Mouse (Mus musculus) neural tube, embryonic 13.5 days (tissue): ENCODE results near the gene Rab22a. TPM values are rescaled to one million over a fixed set of nuclear protein-coding genes. Genes with fewer than 3 reads are reported as not detected.

Experiments
- ATAC-seq: fragments of 200-750 bp; cut with Nextera tagmentation; 2 replicates; pipeline ENCODE4 v1.8.0; 2017; ENCODE audit warnings: low read depth, mild to moderate bottlenecking, moderate TSS enrichment, moderate library complexity
- H3K27ac ChIP-seq: fragments of 300-500 bp; sonication (generic); replicated peaks from 2 replicates; pipeline ENCODE4 v1.5.1; 2015; ENCODE audit warnings: moderate library complexity, mild to moderate bottlenecking, inconsistent platforms
- H3K27me3 ChIP-seq: fragments of 300-500 bp; sonication (generic); 2 replicates; pipeline ENCODE4 v1.6.1; 2015; ENCODE audit warnings: mild to moderate bottlenecking, inconsistent platforms
- H3K36me3 ChIP-seq: fragments of 300-500 bp; sonication (generic); 2 replicates; pipeline ENCODE4 v1.6.1; 2015; ENCODE audit warnings: mild to moderate bottlenecking, inconsistent platforms
- H3K4me1 ChIP-seq: fragments of 300-500 bp; sonication (generic); replicated peaks from 2 replicates; pipeline ENCODE4 v1.6.1; 2015; ENCODE audit warnings: inconsistent platforms
- H3K4me2 ChIP-seq: fragments of 300-500 bp; sonication (generic); 2 replicates; pipeline ENCODE4 v1.6.1; 2015; ENCODE audit warnings: inconsistent platforms, mild to moderate bottlenecking, moderate library complexity
- H3K4me3 ChIP-seq: fragments of 300-500 bp; sonication (generic); 2 replicates; pipeline ENCODE4 v1.5.1; 2015; ENCODE audit warnings: mild to moderate bottlenecking, inconsistent platforms
- H3K9ac ChIP-seq: fragments of 300-500 bp; sonication (generic); 2 replicates; pipeline ENCODE4 v1.6.1; 2015; ENCODE audit warnings: moderate library complexity, mild to moderate bottlenecking, inconsistent platforms
- H3K9me3 ChIP-seq: fragments of 300-500 bp; sonication (generic); 2 replicates; pipeline ENCODE4 v1.6.1; 2016; ENCODE audit warnings: inconsistent platforms
- WGBS: fragments of 180-500 bp; shearing (Covaris S2); methylation state at CpG from one replicate; pipeline ENCODE4 v1.1.7; 2015; 5-methylcytosine and 5-hydroxymethylcytosine counted together
- polyA plus RNA-seq: library from polyadenylated mRNA; unstranded; fragments of >200 nt; fragmentation: Nextera tagmentation; extraction: Ambion mirVana; gene quantifications from 2 replicates; pipeline ENCODE4 v1.2.1, GENCODE M21; 2015

Gene Rab22a
- polyA plus RNA-seq, 1 experiment from 2014 or later: 36.4 TPM

GRCm38 (mm10) chr2:173725819-173726218 is 66.3 kb downstream of the Rab22a start:
- ATAC-seq: no peak
- Histone ChIP-seq H3K9me3 (no peaks in the 10 kb centered on the region), H3K9ac (no peak overlapping the region), H3K36me3 (no peaks in the 10 kb centered on the region), H3K27me3 (no peaks in the 10 kb centered on the region), H3K4me1 (peaks cover 31% of the 10 kb centered on the region), H3K4me2 (no peak overlapping the region), H3K4me3 (no peak overlapping the region), H3K27ac (no peak overlapping the region)
- 84% methylated on average over 4 of the region's 4 CpGs for WGBS

GRCm38 (mm10) chr2:173730444-173730966 is 70.9 kb downstream of the Rab22a start:
- Histone ChIP-seq H3K4me1 (peaks cover 34% of the 10 kb centered on the region), H3K9me3 (no peaks in the 10 kb centered on the region), H3K4me2 (no peak overlapping the region), H3K27me3 (no peaks in the 10 kb centered on the region), H3K36me3 (no peaks in the 10 kb centered on the region), H3K4me3 (no peak overlapping the region), H3K27ac (peak overlapping the region; percentile 33; the same call in 1 of the 2 replicates), H3K9ac (peak overlapping the region; percentile 23; the same call in 1 of the 2 replicates)
- ATAC-seq: peak; percentile 61
- WGBS: 6% methylated on average over 9 of the region's 9 CpGs

- H3K9me3 ChIP-seq: no peaks in the 10 kb centered on the region
- no peak overlapping the region for H3K9ac ChIP-seq
- H3K36me3 ChIP-seq: 0 out of 2 replicates have a peak, but pooled peaks cover 8% of the 10 kb centered on the region
- H3K27ac ChIP-seq: no peak overlapping the region
- peaks cover 43% of the 10 kb centered on the region for H3K4me1 ChIP-seq
- no peak overlapping the region for H3K4me3 ChIP-seq
- H3K4me2 ChIP-seq: no peak overlapping the region
- no peaks in the 10 kb centered on the region for H3K27me3 ChIP-seq
- WGBS: 53% methylated on average over 2 of the region's 2 CpGs
- ATAC-seq: no peak
Observed at GRCm38 (mm10) chr2:173734426-173734825, 74.9 kb downstream of the Rab22a start.

- Histone ChIP-seq H3K27me3 (no peaks in the 10 kb centered on the region), H3K9ac (peak within 1 kb of the TSS; percentile 88), H3K4me2 (peak within 1 kb of the TSS; percentile 63), H3K36me3 (0 out of 2 replicates have a peak, but pooled peaks cover 8% of the 10 kb centered on the region), H3K9me3 (no peaks in the 10 kb centered on the region), H3K27ac (peak within 1 kb of the TSS; percentile 77), H3K4me3 (peak within 1 kb of the TSS; percentile 80), H3K4me1 (peaks cover 46% of the 10 kb centered on the region)
- ATAC-seq: peak; percentile 95
- 1% methylated on average over 70 of the region's 70 CpGs for WGBS
Observed at GRCm38 (mm10) chr2:173737222-173737989, 77.8 kb downstream of the Rab22a start, which contains the start of gene Vapb. Gene Vapb (plus strand): TSS chr2:173737511.

GRCm38 (mm10) chr2:173738232-173738631 is 78.7 kb downstream of the Rab22a start:
- Histone ChIP-seq H3K4me1 (peaks cover 54% of the 10 kb centered on the region), H3K4me2 (peak overlapping the region; percentile 63), H3K36me3 (0 out of 2 replicates have a peak, but pooled peaks cover 8% of the 10 kb centered on the region), H3K27me3 (no peaks in the 10 kb centered on the region), H3K27ac (no peak overlapping the region), H3K9me3 (no peaks in the 10 kb centered on the region), H3K9ac (peak overlapping the region; percentile 88), H3K4me3 (peak overlapping the region; percentile 80)
- 89% methylated on average over 9 of the region's 9 CpGs for WGBS
- peak; percentile 1; the same call in 1 of the 2 replicates for ATAC-seq

- Histone ChIP-seq H3K4me1 (peaks cover 58% of the 10 kb centered on the region), H3K9me3 (no peaks in the 10 kb centered on the region), H3K4me2 (no peak overlapping the region), H3K9ac (no peak overlapping the region), H3K4me3 (no peak overlapping the region), H3K27me3 (no peaks in the 10 kb centered on the region), H3K27ac (no peak overlapping the region), H3K36me3 (0 out of 2 replicates have a peak, but pooled peaks cover 8% of the 10 kb centered on the region)
- ATAC-seq: no peak
- 97% methylated on average over 7 of the region's 7 CpGs for WGBS
Observed at GRCm38 (mm10) chr2:173739107-173739506, 79.5 kb downstream of the Rab22a start.

- Histone ChIP-seq H3K27ac (0 out of 2 replicates have a peak overlapping the region, but pooled peaks have one; percentile 9), H3K9ac (no peak overlapping the region), H3K9me3 (0 out of 2 replicates have a peak, but pooled peaks cover 4% of the 10 kb centered on the region), H3K4me3 (no peak overlapping the region), H3K4me1 (peaks cover 49% of the 10 kb centered on the region), H3K27me3 (no peaks in the 10 kb centered on the region), H3K36me3 (peaks cover 12% of the 10 kb centered on the region; the same call in 1 of the 2 replicates), H3K4me2 (no peak overlapping the region)
- ATAC-seq: no peak
- 26% methylated on average over 13 of the region's 13 CpGs for WGBS
Observed at GRCm38 (mm10) chr2:173742090-173742489, 82.5 kb downstream of the Rab22a start.

GRCm38 (mm10) chr2:173742744-173743143 is 83.2 kb downstream of the Rab22a start:
- H3K4me1 ChIP-seq: peaks cover 49% of the 10 kb centered on the region
- 62% methylated on average over 9 of the region's 9 CpGs for WGBS
- no peak for ATAC-seq

GRCm38 (mm10) chr2:173744070-173744815 is 84.7 kb downstream of the Rab22a start:
- peaks cover 37% of the 10 kb centered on the region for H3K4me1 ChIP-seq
- 89% methylated on average over 7 of the region's 7 CpGs for WGBS
- H3K9me3 ChIP-seq: peaks cover 8% of the 10 kb centered on the region; the same call in 1 of the 2 replicates
- no peak for ATAC-seq
- no peak overlapping the region for H3K4me3 ChIP-seq
- no peak overlapping the region for H3K27ac ChIP-seq
- H3K4me2 ChIP-seq: no peak overlapping the region
- H3K27me3 ChIP-seq: no peaks in the 10 kb centered on the region
- H3K9ac ChIP-seq: no peak overlapping the region
- peaks cover 10% of the 10 kb centered on the region; the same call in 1 of the 2 replicates for H3K36me3 ChIP-seq

More at GRCm38 (mm10) chr2:173742744-173743143, 83.2 kb downstream of the Rab22a start:
- Histone ChIP-seq H3K27me3 (no peaks in the 10 kb centered on the region), H3K4me2 (no peak overlapping the region), H3K27ac (0 out of 2 replicates have a peak overlapping the region, but pooled peaks have one; percentile 2), H3K4me3 (no peak overlapping the region), H3K36me3 (peaks cover 16% of the 10 kb centered on the region; the same call in 1 of the 2 replicates), H3K9me3 (peaks cover 8% of the 10 kb centered on the region; the same call in 1 of the 2 replicates), H3K9ac (0 out of 2 replicates have a peak overlapping the region, but pooled peaks have one; percentile 0)

- Histone ChIP-seq H3K4me1 (no peaks in the 10 kb centered on the region), H3K27ac (no peak overlapping the region), H3K9ac (no peak overlapping the region), H3K4me3 (no peak overlapping the region), H3K36me3 (peaks cover 9% of the 10 kb centered on the region; the same call in 1 of the 2 replicates), H3K27me3 (no peaks in the 10 kb centered on the region), H3K9me3 (peaks cover 8% of the 10 kb centered on the region; the same call in 1 of the 2 replicates), H3K4me2 (no peak overlapping the region)
- no peak for ATAC-seq
- WGBS: 97% methylated on average over 2 of the region's 2 CpGs
Observed at GRCm38 (mm10) chr2:173748961-173749659, 89.5 kb downstream of the Rab22a start.

- ATAC-seq: peak; percentile 70
- Histone ChIP-seq H3K4me1 (peaks cover 46% of the 10 kb centered on the region), H3K9me3 (no peaks in the 10 kb centered on the region), H3K36me3 (no peaks in the 10 kb centered on the region), H3K4me2 (no peak overlapping the region), H3K4me3 (no peak overlapping the region), H3K27me3 (no peaks in the 10 kb centered on the region), H3K27ac (peak overlapping the region; percentile 71), H3K9ac (no peak overlapping the region)
- WGBS: 15% methylated on average over 8 of the region's 8 CpGs
Observed at GRCm38 (mm10) chr2:173755433-173756144, 96.0 kb downstream of the Rab22a start.
